Mouse (Mus musculus) small intestine, adult 2 months (tissue): ENCODE results near the gene Hoxa13.

Experiments used
- CTCF ChIP-seq: fragments of 200-500 bp; IDR thresholded peaks from 2 replicates; pipeline ENCODE4 v1.5.1; 2012; ENCODE audit warnings: low read depth, mild to moderate bottlenecking, control low read depth, inconsistent platforms, low read length, moderate library complexity, mixed read lengths; ENCODE audit not compliant: insufficient replicate concordance, insufficient read length; ENCODE audit errors: extremely low read depth
- POLR2A ChIP-seq: fragments of 200-500 bp; IDR thresholded peaks from 2 replicates; pipeline ENCODE4 v1.6.1; 2012; ENCODE audit warnings: low read depth, mild to moderate bottlenecking, control low read depth, inconsistent platforms, low read length, moderate library complexity

DNA sequence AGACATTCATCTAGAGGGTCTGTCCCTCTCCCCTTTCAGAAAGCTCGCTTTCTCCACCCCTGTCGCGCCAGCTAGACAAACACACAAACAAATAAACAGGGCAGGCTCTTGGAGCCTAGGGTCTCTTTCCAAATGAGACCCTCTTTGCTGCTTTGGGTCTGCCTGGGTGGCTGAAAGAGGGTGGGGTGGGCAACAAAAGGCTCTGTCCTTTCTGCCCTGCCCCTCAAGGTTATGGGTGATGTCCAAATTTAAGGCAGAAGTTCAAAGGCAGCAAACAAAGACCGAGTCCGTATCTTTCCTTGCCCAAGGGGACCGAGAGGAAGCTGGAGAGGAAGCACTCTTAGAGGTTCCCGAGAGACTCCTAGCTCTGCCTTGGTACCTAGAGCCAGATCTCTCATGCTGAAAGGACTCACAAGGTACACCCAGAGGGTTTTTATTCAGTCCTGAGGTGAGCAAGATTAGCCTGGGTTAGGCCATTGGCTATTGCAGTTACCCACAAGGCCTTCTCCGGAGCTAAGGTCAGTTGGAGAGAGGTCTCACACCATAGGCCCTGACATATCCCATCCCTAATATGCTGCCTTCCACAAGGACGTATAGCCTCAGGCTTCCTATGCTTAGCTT lies 19.6 kb downstream of the Hoxa13 start:
- no peak for TF ChIP-seq POLR2A
- no peak for TF ChIP-seq CTCF
